Mouse (Mus musculus): Measurements from ENCODE around the gene Gm20388.

DNA sequence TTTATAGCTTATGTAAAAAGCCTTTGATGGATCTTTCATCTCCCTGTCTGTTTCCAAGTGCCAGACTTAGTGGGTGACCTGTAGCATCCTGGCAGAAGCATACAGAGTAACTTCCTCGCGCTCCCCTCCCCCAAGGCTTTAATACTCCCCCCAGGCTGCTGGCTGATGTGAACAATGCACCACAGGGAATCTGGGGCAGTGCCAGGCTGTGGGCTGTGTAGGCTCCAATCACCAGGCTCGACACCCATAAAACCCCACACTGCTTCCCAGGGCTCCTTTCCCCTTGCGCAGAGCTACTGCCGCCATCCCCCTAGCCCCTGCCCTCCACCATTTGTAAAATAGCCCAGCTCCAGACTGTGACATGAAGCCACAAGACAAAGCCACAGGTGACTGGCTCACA, 257.2 kb downstream of the Gm20388 start:
- TF ChIP-seq CTCF (conservative IDR thresholded peaks at IDR 0.05; ENCODE audit: insufficient read depth, insufficient read length, low read depth, low read length) = no peak
- TF ChIP-seq POLR2A (IDR thresholded peaks at IDR 0.05; ENCODE audit: low read depth, low read length) = no peak

Measured in kidney, adult 2 months (tissue).